Mouse (Mus musculus) stomach, postnatal 0 days (tissue): ENCODE measurements around the gene Cdca3. TPM values are rescaled to one million over a fixed set of nuclear protein-coding genes. Genes with fewer than 3 reads are reported as not detected.

Source experiments
- ATAC-seq: fragments of 200-750 bp; cut with Nextera tagmentation; 2 replicates; pipeline ENCODE4 v1.8.0; 2017; ENCODE audit not compliant: low FRiP score, low TSS enrichment
- DNase-seq: peaks from one replicate; pipeline ENCODE4 v3.0.0-alpha.2; 2016; ENCODE audit warnings: low spot score
- H3K27ac ChIP-seq: fragments of 300-500 bp; sonication (generic); replicated peaks from 2 replicates; pipeline ENCODE4 v1.5.1; 2014; ENCODE audit warnings: mild to moderate bottlenecking, control low read depth
- H3K27me3 ChIP-seq: fragments of 300-500 bp; sonication (generic); 2 replicates; pipeline ENCODE4 v1.6.1; 2014; ENCODE audit warnings: low read length; ENCODE audit not compliant: control insufficient read depth, insufficient read depth
- H3K36me3 ChIP-seq: fragments of 300-500 bp; sonication (generic); 2 replicates; pipeline ENCODE4 v1.6.1; 2014; ENCODE audit warnings: low read length, mixed read lengths; ENCODE audit not compliant: control insufficient read depth, insufficient read depth
- H3K4me1 ChIP-seq: fragments of 300-500 bp; sonication (generic); replicated peaks from 2 replicates; pipeline ENCODE4 v1.6.1; 2014; ENCODE audit warnings: antibody characterized with exemption; ENCODE audit not compliant: control insufficient read depth, insufficient read depth
- H3K4me2 ChIP-seq: fragments of 300-500 bp; sonication (generic); replicated peaks from 2 replicates; pipeline ENCODE4 v1.6.1; 2014; ENCODE audit warnings: low read depth, mild to moderate bottlenecking, control low read depth, moderate library complexity
- H3K4me3 ChIP-seq: fragments of 300-500 bp; sonication (generic); 2 replicates; pipeline ENCODE4 v1.5.1; 2014; ENCODE audit warnings: low read depth, low read length, control low read depth
- H3K9ac ChIP-seq: fragments of 300-500 bp; sonication (generic); 2 replicates; pipeline ENCODE4 v1.6.1; 2014; ENCODE audit warnings: mild to moderate bottlenecking, low read length, control low read depth, mixed read lengths
- H3K9me3 ChIP-seq: fragments of 300-500 bp; sonication (generic); 2 replicates; pipeline ENCODE4 v1.6.1; 2016; ENCODE audit warnings: low read length; ENCODE audit not compliant: control insufficient read depth
- CTCF ChIP-seq: IDR thresholded peaks from 2 replicates; pipeline ENCODE4 v1.5.1; 2016; ENCODE audit warnings: antibody characterized with exemption, low read depth, mild to moderate bottlenecking, moderate library complexity
- EP300 ChIP-seq: optimal IDR thresholded peaks from 2 replicates; pipeline ENCODE3; 2016; ENCODE audit warnings: antibody characterized with exemption
- WGBS: fragments of 180-500 bp; shearing (Covaris S2); extraction: QIAGEN DNeasy Blood & Tissue Kit; methylation state at CpG from one replicate; pipeline ENCODE4 v1.1.7; 2014; 5-methylcytosine and 5-hydroxymethylcytosine counted together
- polyA plus RNA-seq: library from polyadenylated mRNA; unstranded; fragments of >200 nt; fragmentation: Nextera tagmentation; extraction: Ambion mirVana; gene quantifications from 2 replicates; pipeline ENCODE4 v1.2.1, GENCODE M21; 2015

Cdca3 gene
- polyA plus RNA-seq, 1 experiment from 2014 or later: 52.8 TPM

DNA sequence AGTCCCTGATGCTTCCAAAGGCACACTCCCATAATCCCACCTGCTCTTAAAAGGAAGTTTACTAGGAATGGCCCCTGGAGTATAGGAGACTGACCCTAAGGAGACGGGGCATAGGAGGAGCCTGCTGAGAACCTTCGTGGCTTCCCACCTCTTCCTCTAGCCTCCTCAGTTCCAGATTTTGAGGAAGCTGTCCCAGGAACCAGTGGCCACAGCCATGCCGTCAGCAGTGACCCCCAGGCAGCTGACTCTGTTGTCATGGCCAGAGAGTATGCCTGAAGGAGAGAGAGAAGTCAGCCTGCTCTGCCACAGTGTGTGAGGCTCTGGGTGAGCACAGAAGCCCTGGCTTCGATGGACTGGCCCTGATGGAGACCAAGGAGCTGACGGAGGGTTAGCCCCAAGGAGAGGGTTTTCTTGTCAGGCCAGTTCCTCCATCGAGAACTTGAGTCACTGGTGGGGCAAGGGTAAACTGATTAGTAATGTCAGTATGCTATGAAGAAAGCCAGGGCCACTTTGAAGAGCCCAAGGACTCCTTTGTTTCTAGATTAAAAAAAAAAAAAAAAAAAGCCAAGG is 5.2 kb downstream of the Cdca3 start:
- Histone ChIP-seq H3K27me3 (no peaks in the 10 kb centered on the region), H3K27ac (peak overlapping the region; percentile 73), H3K4me2 (no peak overlapping the region), H3K4me3 (no peak overlapping the region), H3K4me1 (0 out of 2 replicates have a peak, but pooled peaks cover 2% of the 10 kb centered on the region), H3K36me3 (no peaks in the 10 kb centered on the region), H3K9me3 (no peaks in the 10 kb centered on the region), H3K9ac (no peak overlapping the region; the same call in 1 of the 2 replicates)
- ATAC-seq (no peak), DNase-seq (peak; percentile 50)
- no peak for TF ChIP-seq CTCF
- TF ChIP-seq EP300: no peak
- WGBS: 64% methylated on average over 6 of the region's 6 CpGs

DNA sequence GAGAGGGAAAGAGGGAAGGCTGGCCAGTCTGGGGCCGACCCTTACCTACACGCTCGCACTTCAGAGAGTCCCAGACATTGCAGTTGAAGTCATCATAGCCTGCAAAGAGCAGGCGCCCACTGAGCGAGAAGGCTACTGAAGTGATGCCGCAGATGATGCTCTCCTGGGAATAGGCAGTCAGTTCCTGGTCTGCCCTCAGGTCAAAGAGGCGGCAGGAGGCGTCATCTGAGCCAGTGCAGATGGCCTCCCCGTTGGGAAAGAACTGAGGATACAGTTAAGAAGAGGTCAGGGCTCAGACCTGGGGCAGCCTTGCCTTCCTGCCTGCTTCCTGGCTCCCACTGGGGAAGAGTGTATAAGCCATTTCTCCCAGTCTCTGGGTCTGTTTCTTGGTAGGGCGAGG is 6.2 kb downstream of the Cdca3 start:
- Histone ChIP-seq H3K36me3 (no peaks in the 10 kb centered on the region), H3K9ac (0 out of 2 replicates have a peak overlapping the region, but pooled peaks have one; percentile 23), H3K9me3 (no peaks in the 10 kb centered on the region), H3K4me3 (no peak overlapping the region), H3K27ac (peak overlapping the region; percentile 40; the same call in 1 of the 2 replicates), H3K4me1 (0 out of 2 replicates have a peak, but pooled peaks cover 6% of the 10 kb centered on the region), H3K4me2 (no peak overlapping the region), H3K27me3 (no peaks in the 10 kb centered on the region)
- 72% methylated on average over 10 of the region's 10 CpGs for WGBS
- DNase-seq: no peak
- TF ChIP-seq CTCF: no peak
- no peak for TF ChIP-seq EP300
- no peak for ATAC-seq

DNA sequence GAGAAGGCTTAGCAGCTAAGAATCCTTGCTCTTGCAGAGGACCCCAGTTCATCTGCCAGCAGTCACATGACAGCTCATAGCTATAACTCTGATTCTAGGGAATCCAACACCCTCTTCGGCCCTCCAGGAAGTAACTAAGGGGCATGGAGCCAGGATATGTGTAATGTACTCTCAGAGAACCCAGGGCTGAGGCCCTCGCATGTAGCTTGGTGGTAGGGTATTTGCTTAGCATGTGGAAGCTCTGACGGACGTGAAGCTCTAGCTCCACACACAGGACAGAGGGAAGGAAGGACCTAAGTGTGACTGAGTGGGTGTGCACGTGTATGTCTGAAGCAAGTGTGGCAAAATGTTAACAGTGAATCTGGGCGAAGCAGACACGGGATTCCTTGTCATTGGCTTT is 7.1 kb downstream of the Cdca3 start:
- H3K36me3 ChIP-seq: no peaks in the 10 kb centered on the region
- no peaks in the 10 kb centered on the region for H3K9me3 ChIP-seq
- no peaks in the 10 kb centered on the region for H3K27me3 ChIP-seq
- H3K4me1 ChIP-seq: 0 out of 2 replicates have a peak, but pooled peaks cover 4% of the 10 kb centered on the region
- WGBS: 56% methylated on average over 7 of the region's 7 CpGs
- H3K27ac ChIP-seq: peak overlapping the region; percentile 4; the same call in 1 of the 2 replicates
- H3K4me2 ChIP-seq: no peak overlapping the region
- TF ChIP-seq CTCF: peak; percentile 52
- TF ChIP-seq EP300: no peak
- ATAC-seq (peak; percentile 57), DNase-seq (no peak)
- no peak overlapping the region for H3K9ac ChIP-seq
- no peak overlapping the region for H3K4me3 ChIP-seq

DNA sequence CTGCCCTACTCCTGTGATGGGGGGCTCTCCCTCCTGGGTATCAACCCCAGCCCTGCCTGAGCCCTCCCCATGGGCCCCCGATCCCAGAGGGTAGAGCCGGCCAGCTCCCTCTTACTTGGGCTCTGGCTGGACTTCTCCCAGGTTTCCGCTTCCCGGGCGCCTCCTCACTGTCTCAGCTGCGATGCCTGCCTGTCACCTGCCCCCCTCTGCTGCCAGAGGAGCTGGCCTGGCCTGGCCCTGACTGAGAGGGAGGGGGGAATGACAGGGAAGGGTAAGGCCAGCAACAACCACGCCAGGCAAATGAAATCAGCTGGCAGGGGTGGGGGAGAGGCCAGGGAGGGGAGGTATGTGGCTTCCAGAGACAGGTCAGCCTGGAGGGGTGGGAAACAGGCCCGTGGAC is 10.5 kb downstream of the Cdca3 start:
- no peaks in the 10 kb centered on the region for H3K9me3 ChIP-seq
- H3K4me2 ChIP-seq: no peak overlapping the region
- H3K27me3 ChIP-seq: no peaks in the 10 kb centered on the region
- H3K27ac ChIP-seq: no peak overlapping the region
- ATAC-seq: 0 out of 2 replicates have a peak, but pooled peaks have one; percentile 5
- WGBS: 14% methylated on average over 7 of the region's 8 CpGs
- no peak for TF ChIP-seq EP300
- no peak for TF ChIP-seq CTCF
- peaks cover 2% of the 10 kb centered on the region; the same call in 1 of the 2 replicates for H3K36me3 ChIP-seq
- no peak for DNase-seq
- peak overlapping the region; percentile 18; the same call in 1 of the 2 replicates for H3K9ac ChIP-seq
- H3K4me1 ChIP-seq: 0 out of 2 replicates have a peak, but pooled peaks cover 4% of the 10 kb centered on the region
- H3K4me3 ChIP-seq: no peak overlapping the region

DNA sequence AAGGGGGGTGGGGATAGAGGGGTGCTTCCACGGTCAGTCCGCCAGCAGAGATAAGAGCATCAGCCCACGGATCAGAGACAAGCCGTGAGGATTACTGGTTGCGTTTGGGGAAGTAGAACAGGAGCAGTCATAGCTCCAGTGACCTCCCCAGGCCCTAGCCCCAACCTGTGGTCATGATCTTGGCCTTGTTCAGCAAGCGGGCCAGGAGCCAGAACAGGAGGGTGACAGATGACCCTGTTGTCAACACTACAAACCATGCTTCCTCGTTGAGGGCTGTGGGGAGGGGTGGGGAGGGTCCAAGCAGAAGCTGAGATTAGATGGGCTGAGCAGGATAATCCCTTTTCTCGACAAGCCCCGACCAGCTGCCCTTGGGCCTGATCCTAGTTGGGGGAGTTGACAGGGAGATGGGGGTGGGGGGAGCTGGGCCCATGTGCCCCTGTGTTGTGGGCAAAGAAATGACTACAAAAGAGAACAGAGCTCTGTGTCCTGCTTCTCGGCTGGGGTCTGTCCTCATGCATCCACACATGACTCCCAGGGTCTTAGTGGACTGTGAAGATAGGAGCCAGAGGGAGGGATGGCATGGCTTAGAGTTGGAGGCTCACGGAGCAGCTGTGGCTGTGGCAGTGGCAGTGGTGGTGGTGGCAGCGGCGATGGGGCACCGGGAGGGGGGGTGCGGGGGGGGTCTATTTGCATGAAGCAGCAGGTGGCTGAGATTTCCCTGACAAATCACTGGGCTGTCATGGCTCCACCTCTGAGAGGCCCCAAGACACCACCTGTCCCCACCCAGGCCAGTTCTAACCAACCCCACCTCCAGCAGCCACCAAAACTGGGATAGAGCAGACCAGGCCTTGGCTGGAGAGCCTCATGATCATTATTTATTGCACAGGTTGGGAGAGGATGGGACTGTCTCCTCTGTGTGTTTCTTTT is 11.2 kb downstream of the Cdca3 start, which contains the start of gene Gnb3:
Gnb3 (minus strand) TSS at position 35 of the 927 bp plus-strand sequence.
- TF ChIP-seq CTCF: no peak
- no peak for TF ChIP-seq EP300
- H3K4me2 ChIP-seq: no peak within 1 kb of the TSS
- DNase-seq: no peak
- H3K4me3 ChIP-seq: no peak within 1 kb of the TSS
- no peaks in the 10 kb centered on the region for H3K9me3 ChIP-seq
- no peaks in the 10 kb centered on the region for H3K27me3 ChIP-seq
- no peak within 1 kb of the TSS for H3K27ac ChIP-seq
- no peak for ATAC-seq
- peaks cover 2% of the 10 kb centered on the region; the same call in 1 of the 2 replicates for H3K36me3 ChIP-seq
- peak within 1 kb of the TSS; percentile 18; the same call in 1 of the 2 replicates for H3K9ac ChIP-seq
- H3K4me1 ChIP-seq: 0 out of 2 replicates have a peak, but pooled peaks cover 4% of the 10 kb centered on the region
- WGBS: 30% methylated on average over 15 of the region's 15 CpGs
